Mouse (Mus musculus) ES-E14 (cell line): Measurements from ENCODE around the gene Gm3045.

Experiments used
- CHD2 ChIP-seq: IDR thresholded peaks from 2 replicates; pipeline ENCODE4 v1.6.1; 2014; ENCODE audit warnings: mild to moderate bottlenecking, low read depth, low read length, inconsistent platforms
- ZC3H11A ChIP-seq: IDR thresholded peaks from 2 replicates; pipeline ENCODE4 v1.6.1; 2012; ENCODE audit warnings: low read depth, mild to moderate bottlenecking, inconsistent platforms, low read length, borderline replicate concordance

GRCm38 (mm10) chr13:56401186-56401585 lies 25.2 kb upstream of the Gm3045 start:
- no peak for TF ChIP-seq CHD2
- no peak for TF ChIP-seq ZC3H11A
